Mouse (Mus musculus) small intestine, adult 2 months (tissue): ENCODE data around the gene C6.

Source experiments
- CTCF ChIP-seq: fragments of 200-500 bp; IDR thresholded peaks from 2 replicates; pipeline ENCODE4 v1.5.1; 2012; ENCODE audit warnings: low read depth, mild to moderate bottlenecking, control low read depth, inconsistent platforms, low read length, moderate library complexity, mixed read lengths; ENCODE audit not compliant: insufficient replicate concordance, insufficient read length; ENCODE audit errors: extremely low read depth
- POLR2A ChIP-seq: fragments of 200-500 bp; IDR thresholded peaks from 2 replicates; pipeline ENCODE4 v1.6.1; 2012; ENCODE audit warnings: low read depth, mild to moderate bottlenecking, control low read depth, inconsistent platforms, low read length, moderate library complexity

GRCm38 (mm10) chr15:4816752-4817493 lies 89.9 kb downstream of the C6 start:
- TF ChIP-seq CTCF (no peak), POLR2A (no peak)
